Mouse (Mus musculus): ENCODE results near the gene Pkn2.

Pkn2 gene

GRCm38 (mm10) chr3:142757841-142758240, 124.0 kb downstream of the Pkn2 start:
- in situ Hi-C loops (cut with MboI; ENCODE audit: low pct_unique_long_range_greater_than_20kb in 1 of 2, low sequenced_read_pairs in 2 of 2, unreplicated experiment in 1 of 2) = no loop called here

GRCm38 (mm10) chr3:142755132-142755867, 126.5 kb downstream of the Pkn2 start:
- in situ Hi-C loops (cut with MboI; ENCODE audit: low pct_unique_long_range_greater_than_20kb in 1 of 2, low sequenced_read_pairs in 2 of 2, unreplicated experiment in 1 of 2) = no loop called here

- in situ Hi-C loops (cut with MboI; ENCODE audit: low pct_unique_long_range_greater_than_20kb in 1 of 2, low sequenced_read_pairs in 2 of 2, unreplicated experiment in 1 of 2) = no loop called here
Observed at GRCm38 (mm10) chr3:142749131-142749530, 132.7 kb downstream of the Pkn2 start.

GRCm38 (mm10) chr3:142747673-142748072, 134.1 kb downstream of the Pkn2 start:
- in situ Hi-C loops (cut with MboI; ENCODE audit: low pct_unique_long_range_greater_than_20kb in 1 of 2, low sequenced_read_pairs in 2 of 2, unreplicated experiment in 1 of 2) = no loop called here

GRCm38 (mm10) chr3:142745076-142745475, 136.7 kb downstream of the Pkn2 start:
- in situ Hi-C loops (cut with MboI; ENCODE audit: low pct_unique_long_range_greater_than_20kb in 1 of 2, low sequenced_read_pairs in 2 of 2, unreplicated experiment in 1 of 2) = no loop called here

GRCm38 (mm10) chr3:142743973-142744898, 137.6 kb downstream of the Pkn2 start:
- in situ Hi-C loops (cut with MboI; ENCODE audit: low pct_unique_long_range_greater_than_20kb in 1 of 2, low sequenced_read_pairs in 2 of 2, unreplicated experiment in 1 of 2) = no loop called here
